Mouse (Mus musculus) gastrocnemius, adult 18-20 months (tissue): ENCODE data around the gene Slc18a2. TPM values are rescaled to one million over a fixed set of nuclear protein-coding genes. Genes with fewer than 3 reads are reported as not detected.
A peak's percentile ranks its signal among the peaks of the same experiment; 100 is the strongest.

ENCODE experiments used
- DNase-seq: peaks from one replicate; pipeline ENCODE4 v3.0.0; 2021; ENCODE audit warnings: low spot score
- long read RNA-seq, 2 experiments: library from polyadenylated mRNA; stranded (forward); transcript quantifications; one replicate each; pipeline ENCODE4 v2.0.0; 2021
- total RNA-seq, 2 experiments: library from RNA; stranded (reverse); gene quantifications; 2 replicates each; pipeline ENCODE4 v1.2.3; 2021

The Slc18a2 gene
- total RNA-seq = under 1 TPM; 0.07 to 0.09 TPM
- long read RNA-seq, experiment 1, partial matches to known transcripts = 0 of 5 reads
- long read RNA-seq, experiment 1, other reads (novel, unspliced or antisense) = 5 of 5 reads
- long read RNA-seq, experiment 2, partial matches to known transcripts = 0 of 6 reads
- long read RNA-seq, experiment 2, other reads (novel, unspliced or antisense) = 6 of 6 reads

- DNase-seq = no peak
Observed at GRCm38 (mm10) chr19:59260718-59261442, at the start of gene Slc18a2. Slc18a2 (plus strand) TSS chr19:59260896.

GRCm38 (mm10) chr19:59216891-59217290 is 43.8 kb upstream of the Slc18a2 start:
- no peak for DNase-seq

- DNase-seq = no peak
Observed at GRCm38 (mm10) chr19:59218991-59219390, 41.7 kb upstream of the Slc18a2 start, which contains the start of gene Kcnk18. Kcnk18 (plus strand) TSS chr19:59219214.

GRCm38 (mm10) chr19:59221131-59221530 is 39.6 kb upstream of the Slc18a2 start:
- DNase-seq = no peak

- no peak for DNase-seq
Observed at GRCm38 (mm10) chr19:59228376-59228775, 32.3 kb upstream of the Slc18a2 start.

- no peak for DNase-seq
Observed at GRCm38 (mm10) chr19:59232786-59233185, 27.9 kb upstream of the Slc18a2 start.

GRCm38 (mm10) chr19:59235001-59235400 is 25.7 kb upstream of the Slc18a2 start:
- DNase-seq = no peak

GRCm38 (mm10) chr19:59236046-59236445 is 24.6 kb upstream of the Slc18a2 start:
- DNase-seq = no peak

- no peak for DNase-seq
Observed at GRCm38 (mm10) chr19:59238630-59239029, 22.1 kb upstream of the Slc18a2 start.

- DNase-seq = peak; percentile 82
Observed at GRCm38 (mm10) chr19:59239124-59239817, 21.4 kb upstream of the Slc18a2 start.

GRCm38 (mm10) chr19:59241987-59242386 is 18.7 kb upstream of the Slc18a2 start:
- DNase-seq = peak; percentile 3

GRCm38 (mm10) chr19:59243057-59243456 is 17.6 kb upstream of the Slc18a2 start:
- no peak for DNase-seq

- no peak for DNase-seq
Observed at GRCm38 (mm10) chr19:59248144-59248543, 12.6 kb upstream of the Slc18a2 start.

GRCm38 (mm10) chr19:59248553-59249286 is 12.0 kb upstream of the Slc18a2 start:
- no peak for DNase-seq

GRCm38 (mm10) chr19:59252651-59253050 is 8.0 kb upstream of the Slc18a2 start:
- DNase-seq = no peak

- DNase-seq = no peak
Observed at GRCm38 (mm10) chr19:59259633-59260032, 1.1 kb upstream of the Slc18a2 start.

GRCm38 (mm10) chr19:59261604-59262003 is 908 bp downstream of the Slc18a2 start:
- DNase-seq = no peak

GRCm38 (mm10) chr19:59263171-59263570 is 2.5 kb downstream of the Slc18a2 start:
- no peak for DNase-seq

GRCm38 (mm10) chr19:59264838-59265532 is 4.3 kb downstream of the Slc18a2 start:
- no peak for DNase-seq

- DNase-seq = no peak
Observed at GRCm38 (mm10) chr19:59265907-59266306, 5.2 kb downstream of the Slc18a2 start.

GRCm38 (mm10) chr19:59267417-59267963 is 6.8 kb downstream of the Slc18a2 start:
- DNase-seq = no peak
